Mouse (Mus musculus): Measurements from ENCODE around the gene Trip10.

- TF ChIP-seq CTCF (IDR thresholded peaks at IDR 0.05; ENCODE audit: low read depth, low read length) (no peak), POLR2AphosphoS5 (IDR thresholded peaks at IDR 0.05; ENCODE audit: insufficient replicate concordance, low read depth, low read length) (no peak), GATA1 (IDR thresholded peaks at IDR 0.05; ENCODE audit: borderline replicate concordance, low read length) (no peak)
These were observed 21.8 kb upstream of the Trip10 start for GRCm38 (mm10) chr17:57227468-57227867.
